Comparison of ENCODE assay signal across 7 mouse cellular contexts in genomic region chr1:46729731-46730130, GRCm38 (mm10).
A peak's percentile ranks its signal among the peaks of the same experiment; 100 is the strongest.
DNase-seq lines count a peak whose midpoint lies in the region; ATAC-seq and TF ChIP-seq lines count a peak whose summit lies in the region.
"Not testable (repeated sequence)": the region's sequence is repeated elsewhere in the genome, so short reads cannot be mapped to it uniquely, and the experiment has no call there.

No protein-coding gene starts in this region.

- not testable (repeated sequence) for TF ChIP-seq CTCF in hindbrain, postnatal 0 days (IDR thresholded peaks at IDR 0.05; ENCODE audit: low read depth); kidney, adult 2 months (conservative IDR thresholded peaks at IDR 0.05; ENCODE audit: insufficient read depth, insufficient read length, low read depth, low read length)

- H3K4me2 ChIP-seq in hindbrain, postnatal 0 days (ENCODE audit: low read depth, low read length), result not testable (repeated sequence)

- H3K36me3 ChIP-seq in hindbrain, postnatal 0 days (ENCODE audit: insufficient read depth, low read length); kidney, adult 2 months (ENCODE audit: control insufficient read depth, insufficient read depth, low read length): not testable (repeated sequence)

- H3K27ac ChIP-seq in hindbrain, postnatal 0 days; kidney, adult 2 months (ENCODE audit: insufficient read depth, low read depth, low read length): not testable (repeated sequence)

- not testable (repeated sequence) for ATAC-seq in hindbrain, postnatal 0 days

- peak; percentile 0 for DNase-seq in hindbrain, postnatal 0 days (ENCODE audit: low spot score)
- peak; percentile 3 for DNase-seq in kidney, adult 18-20 months
- peak; percentile 69 for DNase-seq in kidney, adult 2 months
- DNase-seq in kidney, adult 8-10 months, result peak; percentile 12 to 14
- DNase-seq in kidney, adult 9 months, result peak; percentile 52
- peak; percentile 4 for DNase-seq in kidney, postnatal 14 days
- peak; percentile 4 to 18 for DNase-seq in kidney, postnatal 36 days

- 86% methylated on average over 3 of the region's 3 CpGs for WGBS in hindbrain, postnatal 0 days
- WGBS in kidney, adult 2 months, result 50% methylated on average over 3 of the region's 3 CpGs

- not testable (repeated sequence) for H3K9me3 ChIP-seq in hindbrain, postnatal 0 days (ENCODE audit: low read length)

- H3K4me1 ChIP-seq in hindbrain, postnatal 0 days (ENCODE audit: insufficient read depth, low read length); kidney, adult 2 months (ENCODE audit: control insufficient read depth, insufficient read depth, low read length): not testable (repeated sequence)

- not testable (repeated sequence) for H3K4me3 ChIP-seq in hindbrain, postnatal 0 days (ENCODE audit: low read length); kidney, adult 2 months (ENCODE audit: insufficient read depth, low read depth, low read length)

- H3K27me3 ChIP-seq in hindbrain, postnatal 0 days (ENCODE audit: insufficient read depth, low read length); kidney, adult 2 months (replicated peaks; ENCODE audit: control insufficient read depth, insufficient read depth, low read length): not testable (repeated sequence)

- not testable (repeated sequence) for H3K9ac ChIP-seq in hindbrain, postnatal 0 days (replicated peaks; ENCODE audit: low read length)

- not testable (repeated sequence) for TF ChIP-seq POLR2A in kidney, adult 2 months (IDR thresholded peaks at IDR 0.05; ENCODE audit: low read depth, low read length)

Comparison
In these comparisons a context has a peak if more than half of its experiments do, and no peak if none do; other contexts are left out.
1. DNase-seq: peak in every context shown above with its lines; median percentile 69 in kidney, adult 2 months; 52 in kidney, adult 9 months; 13 in kidney, adult 8-10 months; 11 in kidney, postnatal 36 days; 4 in kidney, postnatal 14 days; 3 in kidney, adult 18-20 months; 0 in hindbrain, postnatal 0 days.